Mouse (Mus musculus): Measurements from ENCODE around the gene Ctsw.

GRCm38 (mm10) chr19:5515840-5516777 lies 47.8 kb upstream of the Ctsw start:
- TF ChIP-seq CTCF (IDR thresholded peaks at IDR 0.05; ENCODE audit: low read depth, low read length) (no peak), POLR2A (IDR thresholded peaks at IDR 0.05; ENCODE audit: extremely low read depth, insufficient read depth, low read length) (no peak)
